Comparison of ENCODE assay signal across 18 mouse cellular contexts in genomic region chr12:73428171-73428570, GRCm38 (mm10).
DNase-seq lines count a peak whose midpoint lies in the region; ATAC-seq and TF ChIP-seq lines count a peak whose summit lies in the region.
"Had no signal": no experiment of that assay in that cellular context is flagged by ENCODE, and none has a peak within 500 bp of the region (broad histone marks: within the 10 kb centered on the region; RNA-seq: fewer than 3 reads in every experiment).

No protein-coding gene starts in this region.

- no peaks in the 10 kb centered on the region for H3K9me3 ChIP-seq in heart, embryonic 13.5 days
- H3K9me3 ChIP-seq in neural tube, embryonic 15.5 days (replicated peaks): no peaks in the 10 kb centered on the region
- H3K9me3 ChIP-seq in hindbrain, embryonic 10.5 days: no peaks in the 10 kb centered on the region
- H3K9me3 ChIP-seq: forebrain, embryonic 10.5 days; midbrain, embryonic 15.5 days had no signal

- no peaks in the 10 kb centered on the region for H3K79me2 ChIP-seq in heart, adult 2 months (replicated peaks; ENCODE audit: control insufficient read depth, insufficient read depth, low read length)

- DNase-seq in heart, adult 2 months: no peak
- no peak for DNase-seq in neural tube, embryonic 10.5 days (ENCODE audit: extremely low spot score, low spot score)
- DNase-seq in kidney, postnatal 10 days: peak; percentile 48
- DNase-seq in ovary, postnatal 10 days (ENCODE audit: low spot score): no peak
- no peak for DNase-seq in hindbrain, embryonic 10.5 days (ENCODE audit: low spot score)
- DNase-seq: cerebellum, adult 11 months; heart, adult 18-20 months; heart, postnatal 14 days; retina, postnatal 1 day; thymus, postnatal 4 days had no signal

- H3K27ac ChIP-seq in heart, embryonic 13.5 days (replicated peaks): no peak overlapping the region
- no peak overlapping the region for H3K27ac ChIP-seq in heart, adult 2 months
- no peak overlapping the region for H3K27ac ChIP-seq in neural tube, embryonic 15.5 days (replicated peaks)
- H3K27ac ChIP-seq in hindbrain, embryonic 10.5 days: no peak overlapping the region
- H3K27ac ChIP-seq: hindbrain, postnatal 0 days; left cerebral cortex, adult 2 months; midbrain, embryonic 15.5 days had no signal

- H3K4me2 ChIP-seq in heart, embryonic 13.5 days: peak overlapping the region; percentile 30
- peak overlapping the region; percentile 13; the same call in 1 of the 2 replicates for H3K4me2 ChIP-seq in neural tube, embryonic 15.5 days
- H3K4me2 ChIP-seq: liver, embryonic 11.5 days; midbrain, embryonic 15.5 days had no signal

- no peak for TF ChIP-seq CTCF in heart, adult 2 months (IDR thresholded peaks at IDR 0.05)

- no peaks in the 10 kb centered on the region for H3K36me3 ChIP-seq in heart, embryonic 13.5 days
- H3K36me3 ChIP-seq in heart, adult 2 months (ENCODE audit: control insufficient read depth, insufficient read depth, low read length): no peaks in the 10 kb centered on the region
- no peaks in the 10 kb centered on the region for H3K36me3 ChIP-seq in neural tube, embryonic 15.5 days
- H3K36me3 ChIP-seq in hindbrain, embryonic 10.5 days: no peaks in the 10 kb centered on the region
- H3K36me3 ChIP-seq: forebrain, embryonic 10.5 days; midbrain, embryonic 15.5 days had no signal

- TF ChIP-seq EP300 in heart, adult 2 months (IDR thresholded peaks at IDR 0.05; ENCODE audit: insufficient read depth, low read depth, low read length): no peak

- H3K4me3 ChIP-seq in heart, embryonic 13.5 days: no peak overlapping the region
- H3K4me3 ChIP-seq in heart, adult 2 months: no peak overlapping the region
- H3K4me3 ChIP-seq in neural tube, embryonic 15.5 days (replicated peaks): no peak overlapping the region
- H3K4me3 ChIP-seq in hindbrain, embryonic 10.5 days: no peak overlapping the region
- H3K4me3 ChIP-seq: forebrain, embryonic 10.5 days; left cerebral cortex, adult 2 months; midbrain, embryonic 15.5 days had no signal

- H3K27me3 ChIP-seq in heart, embryonic 13.5 days (replicated peaks): no peaks in the 10 kb centered on the region
- no peaks in the 10 kb centered on the region for H3K27me3 ChIP-seq in heart, adult 2 months (ENCODE audit: control insufficient read depth, insufficient read depth, low read length)
- no peaks in the 10 kb centered on the region for H3K27me3 ChIP-seq in neural tube, embryonic 15.5 days (replicated peaks)
- no peaks in the 10 kb centered on the region for H3K27me3 ChIP-seq in hindbrain, embryonic 10.5 days (ENCODE audit: insufficient read depth, poor library complexity, severe bottlenecking)
- H3K27me3 ChIP-seq: midbrain, embryonic 15.5 days had no signal

- ATAC-seq in heart, embryonic 13.5 days (ENCODE audit: extremely low read depth, insufficient number of reproducible peaks, low FRiP score, low TSS enrichment): no peak
- no peak for ATAC-seq in neural tube, embryonic 15.5 days (ENCODE audit: low FRiP score)
- ATAC-seq: activated CD4-positive, CD25-positive, alpha-beta regulatory T cell, adult 4 months; hindbrain, postnatal 0 days; midbrain, embryonic 15.5 days had no signal

- 55% methylated on average over 12 of the region's 12 CpGs for WGBS in heart, embryonic 13.5 days
- 73% methylated on average over 12 of the region's 12 CpGs for WGBS in heart, adult 2 months
- 71% methylated on average over 12 of the region's 12 CpGs for WGBS in neural tube, embryonic 15.5 days
- WGBS in hindbrain, embryonic 10.5 days: 64% methylated on average over 12 of the region's 12 CpGs

- intact Hi-C loops in heart, adult 2 months (cut with DNase I): no loop called here

- peaks cover 3% of the 10 kb centered on the region; the same call in 1 of the 2 replicates for H3K4me1 ChIP-seq in heart, embryonic 13.5 days
- no peaks in the 10 kb centered on the region for H3K4me1 ChIP-seq in heart, adult 2 months (ENCODE audit: control insufficient read depth, insufficient read depth, low read length)
- no peaks in the 10 kb centered on the region for H3K4me1 ChIP-seq in neural tube, embryonic 15.5 days
- H3K4me1 ChIP-seq in hindbrain, embryonic 10.5 days (replicated peaks): peaks cover 7% of the 10 kb centered on the region; the same call in 1 of the 2 replicates
- H3K4me1 ChIP-seq: midbrain, embryonic 15.5 days had no signal

- TF ChIP-seq POLR2A in heart, adult 2 months (IDR thresholded peaks at IDR 0.05; ENCODE audit: insufficient read depth, low read depth, low read length): no peak

- no peak overlapping the region for H3K9ac ChIP-seq in heart, embryonic 13.5 days
- H3K9ac ChIP-seq in heart, adult 2 months (ENCODE audit: low read depth, low read length): no peak overlapping the region
- no peak overlapping the region for H3K9ac ChIP-seq in neural tube, embryonic 15.5 days (replicated peaks)
- H3K9ac ChIP-seq: midbrain, embryonic 15.5 days had no signal
